8 mouse cellular contexts compared by ENCODE assay signal in genomic region chr8:83697374-83698220, GRCm38 (mm10). TPM values are rescaled to one million over a fixed set of nuclear protein-coding genes. Genes with fewer than 3 reads are reported as not detected.
DNase-seq lines count a peak whose midpoint lies in the region; ATAC-seq and TF ChIP-seq lines count a peak whose summit lies in the region.

No protein-coding gene starts in this region.

- no peaks in the 10 kb centered on the region for H3K9me3 ChIP-seq in forebrain, embryonic 14.5 days (replicated peaks; ENCODE audit: control insufficient read depth, low read length)
- no peaks in the 10 kb centered on the region for H3K9me3 ChIP-seq in hindbrain, embryonic 13.5 days
- no peaks in the 10 kb centered on the region for H3K9me3 ChIP-seq in limb, embryonic 15.5 days
- H3K9me3 ChIP-seq in midbrain, postnatal 0 days (ENCODE audit: low read length): no peaks in the 10 kb centered on the region

- H3K27me3 ChIP-seq in forebrain, embryonic 14.5 days (replicated peaks; ENCODE audit: control insufficient read depth, insufficient read depth, low read length): no peaks in the 10 kb centered on the region
- no peaks in the 10 kb centered on the region for H3K27me3 ChIP-seq in hindbrain, embryonic 13.5 days
- H3K27me3 ChIP-seq in limb, embryonic 15.5 days: no peaks in the 10 kb centered on the region
- no peaks in the 10 kb centered on the region for H3K27me3 ChIP-seq in midbrain, postnatal 0 days (ENCODE audit: insufficient read depth, low read length)

- 68% methylated on average over 19 of the region's 19 CpGs for whole genome bisulfite sequencing in forebrain, embryonic 14.5 days
- WGBS in hindbrain, embryonic 13.5 days: 55% methylated on average over 19 of the region's 19 CpGs
- 45% methylated on average over 19 of the region's 19 CpGs for WGBS in limb, embryonic 15.5 days
- WGBS in midbrain, postnatal 0 days: 53% methylated on average over 19 of the region's 19 CpGs

- ATAC-seq in forebrain, embryonic 14.5 days: no peak
- no peak for ATAC-seq in hindbrain, embryonic 13.5 days (ENCODE audit: low FRiP score)
- no peak for ATAC-seq in limb, embryonic 15.5 days (ENCODE audit: insufficient number of reproducible peaks, low FRiP score, low TSS enrichment, low read depth)
- ATAC-seq in midbrain, postnatal 0 days (ENCODE audit: low FRiP score): peak; percentile 4; the same call in 1 of the 2 replicates
- ATAC-seq in monocyte, adult 5-6 weeks (replicated peaks; ENCODE audit: insufficient number of reproducible peaks, low FRiP score, low TSS enrichment, poor library complexity, severe bottlenecking): no peak

- H3K4me3 ChIP-seq in forebrain, embryonic 14.5 days (ENCODE audit: low read depth, low read length): peak overlapping the region; percentile 86
- peak overlapping the region; percentile 90 for H3K4me3 ChIP-seq in hindbrain, embryonic 13.5 days
- peak overlapping the region; percentile 89 for H3K4me3 ChIP-seq in limb, embryonic 15.5 days
- H3K4me3 ChIP-seq in midbrain, postnatal 0 days (ENCODE audit: low read depth, low read length): peak overlapping the region; percentile 92

- 0 out of 2 replicates have a peak, but pooled peaks have one; percentile 13 for TF ChIP-seq CTCF in midbrain, postnatal 0 days (IDR thresholded peaks at IDR 0.05)

- peaks cover 2% of the 10 kb centered on the region for H3K36me3 ChIP-seq in forebrain, embryonic 14.5 days (ENCODE audit: control insufficient read depth, insufficient read depth, low read length)
- H3K36me3 ChIP-seq in hindbrain, embryonic 13.5 days: peaks cover 2% of the 10 kb centered on the region
- H3K36me3 ChIP-seq in limb, embryonic 15.5 days: peaks cover 2% of the 10 kb centered on the region
- peaks cover 4% of the 10 kb centered on the region for H3K36me3 ChIP-seq in midbrain, postnatal 0 days (ENCODE audit: insufficient read depth, low read length)

- H3K9ac ChIP-seq in forebrain, embryonic 14.5 days (ENCODE audit: low read length): peak overlapping the region; percentile 91
- H3K9ac ChIP-seq in hindbrain, embryonic 13.5 days: peak overlapping the region; percentile 98
- H3K9ac ChIP-seq in limb, embryonic 15.5 days: peak overlapping the region; percentile 5; the same call in 1 of the 2 replicates
- peak overlapping the region; percentile 95 for H3K9ac ChIP-seq in midbrain, postnatal 0 days (replicated peaks; ENCODE audit: low read length, poor library complexity, severe bottlenecking)

- peaks cover 3% of the 10 kb centered on the region; the same call in 1 of the 2 replicates for H3K4me1 ChIP-seq in forebrain, embryonic 14.5 days (ENCODE audit: control insufficient read depth, insufficient read depth, low read length)
- peaks cover 45% of the 10 kb centered on the region for H3K4me1 ChIP-seq in hindbrain, embryonic 13.5 days (replicated peaks)
- H3K4me1 ChIP-seq in limb, embryonic 15.5 days: peaks cover 34% of the 10 kb centered on the region
- peaks cover 17% of the 10 kb centered on the region; the same call in 1 of the 2 replicates for H3K4me1 ChIP-seq in midbrain, postnatal 0 days (ENCODE audit: insufficient read depth, low read length)

- peak; percentile 79 for DNase-seq in 416B (ENCODE audit: low read depth)
- DNase-seq in adrenal gland, adult 18-20 months (ENCODE audit: low spot score in 2 of 2): peak; percentile 50 to 61
- DNase-seq in forebrain, embryonic 14.5 days (ENCODE audit: low spot score): no peak
- no peak for DNase-seq in midbrain, postnatal 0 days (ENCODE audit: low spot score)
- no peak for DNase-seq in layer of hippocampus, adult 11-12 months (ENCODE audit: low spot score)

- H3K4me2 ChIP-seq in forebrain, embryonic 14.5 days (ENCODE audit: low read length): peak overlapping the region; percentile 91
- H3K4me2 ChIP-seq in hindbrain, embryonic 13.5 days: peak overlapping the region; percentile 91
- H3K4me2 ChIP-seq in limb, embryonic 15.5 days: peak overlapping the region; percentile 90
- peak overlapping the region; percentile 91 for H3K4me2 ChIP-seq in midbrain, postnatal 0 days (ENCODE audit: low read depth, low read length, poor library complexity, severe bottlenecking)

- peak overlapping the region; percentile 48; the same call in 1 of the 2 replicates for H3K27ac ChIP-seq in forebrain, embryonic 14.5 days (ENCODE audit: low read depth, low read length)
- peak overlapping the region; percentile 82 for H3K27ac ChIP-seq in hindbrain, embryonic 13.5 days
- H3K27ac ChIP-seq in limb, embryonic 15.5 days: peak overlapping the region; percentile 19; the same call in 1 of the 2 replicates
- peak overlapping the region; percentile 79 for H3K27ac ChIP-seq in midbrain, postnatal 0 days (ENCODE audit: low read depth, low read length)

RNA-seq across cellular contexts. Expression of gene Pkn1, which starts 1.4 kb away (rescaled TPM):
- total RNA-seq in adrenal gland, adult 18-20 months (2021): 100 to 1,000 TPM; 124 to 126 TPM
- polyA plus RNA-seq in forebrain, embryonic 14.5 days (2014; fragmentation: Nextera tagmentation; extraction: Ambion mirVana): 20.9 and 21.9 TPM in 2 replicates
- 20.7 and 23.7 TPM in 2 replicates for polyA plus RNA-seq in hindbrain, embryonic 13.5 days (2015; fragmentation: Nextera tagmentation; extraction: Ambion mirVana)
- polyA plus RNA-seq in limb, embryonic 15.5 days (2015; fragmentation: Nextera tagmentation; extraction: Ambion mirVana): 19.6 and 20.0 TPM in 2 replicates
- total RNA-seq in midbrain, postnatal 0 days (2014; rRNA removed): 63.9 and 71.2 TPM in 2 replicates
- polyA plus RNA-seq in midbrain, postnatal 0 days (2015; fragmentation: Nextera tagmentation; extraction: Ambion mirVana): 21.3 and 21.7 TPM in 2 replicates
- 159 to 217 TPM (median 178 TPM) in 3 replicates for total RNA-seq in monocyte, adult 5-6 weeks (2017)

RNA-seq across cellular contexts. Expression of gene Ddx39, which starts 17.4 kb away (rescaled TPM):
- 10 to 100 TPM; 17.5 to 20.5 TPM for total RNA-seq in adrenal gland, adult 18-20 months (2021)
- 120 and 133 TPM in 2 replicates for polyA plus RNA-seq in forebrain, embryonic 14.5 days (2014; fragmentation: Nextera tagmentation; extraction: Ambion mirVana)
- 116 and 119 TPM in 2 replicates for polyA plus RNA-seq in hindbrain, embryonic 13.5 days (2015; fragmentation: Nextera tagmentation; extraction: Ambion mirVana)
- 126 and 127 TPM in 2 replicates for polyA plus RNA-seq in limb, embryonic 15.5 days (2015; fragmentation: Nextera tagmentation; extraction: Ambion mirVana)
- total RNA-seq in midbrain, postnatal 0 days (2014; rRNA removed): 38.1 and 47.3 TPM in 2 replicates
- polyA plus RNA-seq in midbrain, postnatal 0 days (2015; fragmentation: Nextera tagmentation; extraction: Ambion mirVana): 68.2 and 76.6 TPM in 2 replicates
- total RNA-seq in monocyte, adult 5-6 weeks (2017): 51.8 to 77.1 TPM (median 60.3 TPM) in 3 replicates

RNA-seq across cellular contexts. Expression of gene Ptger1, which starts 31.1 kb away (rescaled TPM):
- under 1 TPM; 0.45 to 0.99 TPM for total RNA-seq in adrenal gland, adult 18-20 months (2021)
- polyA plus RNA-seq in forebrain, embryonic 14.5 days (2014; fragmentation: Nextera tagmentation; extraction: Ambion mirVana): 0.27 and 0.63 TPM in 2 replicates
- 0.38 and 0.70 TPM in 2 replicates for polyA plus RNA-seq in hindbrain, embryonic 13.5 days (2015; fragmentation: Nextera tagmentation; extraction: Ambion mirVana)
- polyA plus RNA-seq in limb, embryonic 15.5 days (2015; fragmentation: Nextera tagmentation; extraction: Ambion mirVana): 0.95 and 1.1 TPM in 2 replicates
- total RNA-seq in midbrain, postnatal 0 days (2014; rRNA removed): 0.55 and 0.85 TPM in 2 replicates
- 0.27 and 0.36 TPM in 2 replicates for polyA plus RNA-seq in midbrain, postnatal 0 days (2015; fragmentation: Nextera tagmentation; extraction: Ambion mirVana)
- 3.8 to 7.5 TPM (median 5.5 TPM) in 3 replicates for total RNA-seq in monocyte, adult 5-6 weeks (2017)

RNA-seq across cellular contexts. Expression of gene Adgre5, which starts 43.5 kb away (rescaled TPM):
- 10 to 100 TPM; 23.4 to 35.3 TPM for total RNA-seq in adrenal gland, adult 18-20 months (2021)
- 9.3 and 12.4 TPM in 2 replicates for polyA plus RNA-seq in forebrain, embryonic 14.5 days (2014; fragmentation: Nextera tagmentation; extraction: Ambion mirVana)
- polyA plus RNA-seq in hindbrain, embryonic 13.5 days (2015; fragmentation: Nextera tagmentation; extraction: Ambion mirVana): 12.3 and 13.0 TPM in 2 replicates
- 46.1 and 52.6 TPM in 2 replicates for polyA plus RNA-seq in limb, embryonic 15.5 days (2015; fragmentation: Nextera tagmentation; extraction: Ambion mirVana)
- 10.4 and 24.3 TPM in 2 replicates for total RNA-seq in midbrain, postnatal 0 days (2014; rRNA removed)
- 7.7 and 8.3 TPM in 2 replicates for polyA plus RNA-seq in midbrain, postnatal 0 days (2015; fragmentation: Nextera tagmentation; extraction: Ambion mirVana)
- total RNA-seq in monocyte, adult 5-6 weeks (2017): 1,127 to 1,315 TPM (median 1,167 TPM) in 3 replicates

RNA-seq across cellular contexts. Expression of gene Gipc1, which starts 45.1 kb away (rescaled TPM):
- total RNA-seq in adrenal gland, adult 18-20 months (2021): 10 to 100 TPM; 26.2 to 29.8 TPM
- 108 and 122 TPM in 2 replicates for polyA plus RNA-seq in forebrain, embryonic 14.5 days (2014; fragmentation: Nextera tagmentation; extraction: Ambion mirVana)
- polyA plus RNA-seq in hindbrain, embryonic 13.5 days (2015; fragmentation: Nextera tagmentation; extraction: Ambion mirVana): 155 and 159 TPM in 2 replicates
- polyA plus RNA-seq in limb, embryonic 15.5 days (2015; fragmentation: Nextera tagmentation; extraction: Ambion mirVana): 182 and 187 TPM in 2 replicates
- total RNA-seq in midbrain, postnatal 0 days (2014; rRNA removed): 72.3 and 74.2 TPM in 2 replicates
- polyA plus RNA-seq in midbrain, postnatal 0 days (2015; fragmentation: Nextera tagmentation; extraction: Ambion mirVana): 108 and 111 TPM in 2 replicates
- 9.5 to 21.9 TPM (median 10.0 TPM) in 3 replicates for total RNA-seq in monocyte, adult 5-6 weeks (2017)

Comparison
In these comparisons a context has a peak if more than half of its experiments do, and no peak if none do; other contexts are left out.
1. DNase-seq: peak in 416B (single experiment) and adrenal gland, adult 18-20 months (2 of 2); none in forebrain, embryonic 14.5 days (single experiment), midbrain, postnatal 0 days (single experiment) and layer of hippocampus, adult 11-12 months (single experiment).
2. H3K27ac ChIP-seq: peak in every context shown above with its lines; median percentile 82 in hindbrain, embryonic 13.5 days; 79 in midbrain, postnatal 0 days; 48 in forebrain, embryonic 14.5 days; 19 in limb, embryonic 15.5 days.
3. H3K9ac ChIP-seq: peak in every context shown above with its lines; median percentile 98 in hindbrain, embryonic 13.5 days; 95 in midbrain, postnatal 0 days; 91 in forebrain, embryonic 14.5 days; 5 in limb, embryonic 15.5 days.
4. Peak in every context shown above with its lines, with median percentiles within 50 percentile points of each other: H3K4me2 ChIP-seq and H3K4me3 ChIP-seq.